Mouse (Mus musculus): ENCODE data around the gene Cdkl5. TPM values are rescaled to one million over a fixed set of nuclear protein-coding genes. Genes with fewer than 3 reads are reported as not detected.
A peak's percentile ranks its signal among the peaks of the same experiment; 100 is the strongest.

The Cdkl5 gene
- polyA plus RNA-seq, 1 experiment from 2014 or later = 6.0 TPM

DNA sequence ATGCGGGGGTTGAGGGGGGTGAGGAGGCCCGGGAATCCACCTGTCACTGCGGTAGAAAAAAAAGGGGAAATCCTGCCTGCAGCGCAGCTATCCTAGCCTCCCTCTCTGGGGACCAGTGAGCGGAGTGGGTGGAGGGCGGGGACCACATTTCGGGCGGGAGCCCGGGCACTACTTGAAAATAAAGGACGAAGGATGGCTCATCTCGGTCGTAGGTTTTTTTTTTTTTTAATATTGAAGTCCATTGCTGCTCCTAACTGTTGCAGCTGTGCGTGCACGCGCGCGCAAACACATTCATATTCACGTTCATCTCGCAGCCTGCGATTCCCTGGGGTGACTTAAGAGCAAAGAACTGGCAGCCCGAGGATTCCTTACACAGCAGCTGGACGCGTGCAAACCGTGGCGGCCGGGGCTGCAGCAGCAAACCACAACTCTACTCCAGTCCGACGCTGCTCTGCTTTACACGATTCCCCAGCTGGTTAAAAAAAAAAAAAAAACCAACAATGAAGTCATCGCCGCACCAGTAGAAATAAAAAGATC, 695 bp upstream of the Cdkl5 start:
- Histone ChIP-seq H3K4me2 (replicated peaks; ENCODE audit: low read depth, low read length) (peak overlapping the region; percentile 30; the same call in 1 of the 2 replicates), H3K9ac (replicated peaks; ENCODE audit: low read depth, low read length) (peak overlapping the region; percentile 7; the same call in 1 of the 2 replicates), H3K36me3 (ENCODE audit: control insufficient read depth, insufficient read depth, low read length) (no peaks in the 10 kb centered on the region), H3K4me3 (ENCODE audit: low read depth, low read length) (peak overlapping the region; percentile 51), H3K4me1 (ENCODE audit: control insufficient read depth, insufficient read depth, low read length) (no peaks in the 10 kb centered on the region), H3K27ac (ENCODE audit: low read length) (no peak overlapping the region; the same call in 1 of the 2 replicates), H3K27me3 (ENCODE audit: control insufficient read depth, insufficient read depth, low read length) (no peaks in the 10 kb centered on the region), H3K9me3 (ENCODE audit: control insufficient read depth, low read depth, low read length) (no peaks in the 10 kb centered on the region)
- 19% methylated on average over 31 of the region's 31 CpGs for whole genome bisulfite sequencing
- peak; percentile 57; the same call in 1 of the 2 replicates for ATAC-seq (ENCODE audit: insufficient number of reproducible peaks, insufficient read depth, low FRiP score, low read depth)

DNA sequence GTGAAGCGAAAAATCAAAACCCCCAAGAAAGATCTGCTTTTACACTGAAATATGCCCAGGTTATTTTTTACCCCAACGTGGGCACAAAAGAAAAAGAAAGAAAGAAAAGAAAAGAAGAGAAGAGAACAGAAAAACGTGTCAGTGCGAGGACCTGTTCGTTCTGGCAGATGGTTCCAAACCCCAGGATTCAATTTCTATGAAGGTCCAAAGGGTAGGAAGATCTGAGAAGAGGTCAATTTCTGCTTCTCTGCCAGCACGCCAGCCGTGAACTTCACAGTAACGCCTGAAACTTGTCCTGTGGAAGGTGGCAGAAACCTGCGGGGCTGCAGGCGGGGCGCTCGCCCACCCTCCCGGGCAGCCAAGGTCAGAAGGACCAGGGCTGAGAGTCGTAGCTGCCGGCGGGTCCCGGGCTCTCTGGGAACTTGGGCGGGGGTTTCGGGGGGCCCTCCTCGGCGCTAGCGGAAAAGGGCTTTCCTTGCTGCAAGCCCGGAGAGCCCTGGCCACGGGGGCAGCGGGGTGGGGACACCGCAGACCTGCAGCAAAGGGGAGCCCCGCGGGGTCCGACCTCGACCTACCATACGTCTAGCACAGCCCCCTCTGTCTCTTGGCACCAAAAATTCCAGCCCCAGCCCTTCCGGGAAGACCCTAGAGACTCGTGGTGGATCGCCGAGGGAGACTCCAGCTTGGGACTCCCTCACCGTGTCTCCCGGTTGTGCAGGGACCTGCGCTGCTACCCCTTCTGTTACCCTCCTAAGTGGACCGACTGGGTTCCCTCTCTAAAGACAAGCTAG, 560 bp downstream of the Cdkl5 start:
- 22% methylated on average over 32 of the region's 39 CpGs for WGBS
- Histone ChIP-seq H3K9ac (replicated peaks; ENCODE audit: low read depth, low read length) (peak overlapping the region; percentile 45), H3K9me3 (ENCODE audit: control insufficient read depth, low read depth, low read length) (no peaks in the 10 kb centered on the region), H3K27me3 (ENCODE audit: control insufficient read depth, insufficient read depth, low read length) (no peaks in the 10 kb centered on the region), H3K4me1 (ENCODE audit: control insufficient read depth, insufficient read depth, low read length) (no peaks in the 10 kb centered on the region), H3K4me2 (replicated peaks; ENCODE audit: low read depth, low read length) (peak overlapping the region; percentile 49), H3K4me3 (ENCODE audit: low read depth, low read length) (peak overlapping the region; percentile 51), H3K27ac (ENCODE audit: low read length) (peak overlapping the region; percentile 58; the same call in 1 of the 2 replicates), H3K36me3 (ENCODE audit: control insufficient read depth, insufficient read depth, low read length) (no peaks in the 10 kb centered on the region)
- no peak; the same call in 1 of the 2 replicates for ATAC-seq (ENCODE audit: insufficient number of reproducible peaks, insufficient read depth, low FRiP score, low read depth)

DNA sequence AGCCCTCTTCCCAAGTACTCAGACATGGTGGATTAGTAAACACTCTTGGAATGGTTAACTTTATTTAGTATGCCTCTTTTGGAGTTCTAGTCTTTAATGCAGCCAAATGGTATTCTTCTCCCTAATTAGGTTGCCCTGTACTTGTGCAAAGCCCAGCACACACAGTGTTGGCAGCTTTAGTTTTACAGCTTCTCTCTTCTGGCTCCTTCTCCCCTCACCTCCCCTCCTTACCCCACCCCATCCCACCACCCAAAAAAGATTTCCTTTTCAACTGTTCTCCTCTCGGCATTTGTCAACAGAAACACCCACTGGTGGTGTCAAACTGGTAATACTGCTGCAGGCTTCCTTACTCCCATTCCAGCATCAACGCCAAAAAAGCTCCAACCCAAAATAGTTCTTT, 1.8 kb downstream of the Cdkl5 start:
- Histone ChIP-seq H3K27ac (ENCODE audit: low read length) (no peak overlapping the region), H3K4me2 (replicated peaks; ENCODE audit: low read depth, low read length) (peak overlapping the region; percentile 23), H3K4me3 (ENCODE audit: low read depth, low read length) (no peak overlapping the region; the same call in 1 of the 2 replicates), H3K9ac (replicated peaks; ENCODE audit: low read depth, low read length) (no peak overlapping the region), H3K36me3 (ENCODE audit: control insufficient read depth, insufficient read depth, low read length) (no peaks in the 10 kb centered on the region), H3K9me3 (ENCODE audit: control insufficient read depth, low read depth, low read length) (no peaks in the 10 kb centered on the region), H3K27me3 (ENCODE audit: control insufficient read depth, insufficient read depth, low read length) (no peaks in the 10 kb centered on the region), H3K4me1 (ENCODE audit: control insufficient read depth, insufficient read depth, low read length) (no peaks in the 10 kb centered on the region)
- ATAC-seq (ENCODE audit: insufficient number of reproducible peaks, insufficient read depth, low FRiP score, low read depth) = no peak
- 45% methylated on average over 2 of the region's 2 CpGs for WGBS

DNA sequence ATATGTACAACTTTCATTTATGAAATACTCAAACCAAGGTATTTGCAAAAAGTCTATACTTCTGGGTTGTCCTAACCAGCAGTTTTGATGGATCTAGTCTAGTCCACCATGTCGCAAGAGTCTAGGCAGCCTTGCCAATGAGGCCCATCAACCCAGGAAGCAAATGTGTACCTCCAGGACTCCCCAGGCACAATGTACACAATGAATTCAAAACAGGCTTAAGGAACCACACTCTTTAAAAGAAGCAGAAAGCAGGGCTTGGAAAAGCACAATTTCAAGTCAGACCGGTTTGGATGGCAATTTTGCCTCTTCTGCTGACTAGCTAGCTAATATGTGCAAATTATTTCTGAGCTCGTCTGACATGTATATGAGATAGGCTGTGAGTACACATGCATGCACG, 4.2 kb downstream of the Cdkl5 start:
- no peak overlapping the region for H3K9ac ChIP-seq (replicated peaks; ENCODE audit: low read depth, low read length)
- no peak overlapping the region for H3K4me2 ChIP-seq (replicated peaks; ENCODE audit: low read depth, low read length)
- no peaks in the 10 kb centered on the region for H3K36me3 ChIP-seq (ENCODE audit: control insufficient read depth, insufficient read depth, low read length)
- ATAC-seq (ENCODE audit: insufficient number of reproducible peaks, insufficient read depth, low FRiP score, low read depth) = no peak
- WGBS = 65% methylated on average over 4 of the region's 4 CpGs
- no peak overlapping the region for H3K27ac ChIP-seq (ENCODE audit: low read length)
- H3K9me3 ChIP-seq (ENCODE audit: control insufficient read depth, low read depth, low read length) = no peaks in the 10 kb centered on the region
- no peaks in the 10 kb centered on the region for H3K27me3 ChIP-seq (ENCODE audit: control insufficient read depth, insufficient read depth, low read length)
- H3K4me1 ChIP-seq (ENCODE audit: control insufficient read depth, insufficient read depth, low read length) = no peaks in the 10 kb centered on the region
- H3K4me3 ChIP-seq (ENCODE audit: low read depth, low read length) = no peak overlapping the region

DNA sequence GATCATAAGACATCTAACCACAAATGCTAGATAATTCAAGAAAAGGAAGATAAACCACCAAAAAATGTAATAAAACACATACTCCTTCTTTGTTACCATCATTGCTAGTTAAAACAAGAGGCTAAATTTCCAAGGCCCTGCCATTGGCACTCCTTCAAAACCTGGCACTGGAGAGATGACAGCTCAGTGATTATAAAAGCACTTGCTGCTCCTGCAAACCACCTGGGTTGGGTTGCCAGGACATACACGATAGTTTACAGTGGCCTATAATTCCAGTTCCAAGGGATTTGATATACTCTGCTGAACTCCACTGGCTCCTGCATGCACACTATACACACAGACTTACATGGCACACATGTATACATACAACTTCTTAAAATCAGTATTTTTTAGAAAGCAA, 16.6 kb downstream of the Cdkl5 start:
- H3K27me3 ChIP-seq (ENCODE audit: control insufficient read depth, insufficient read depth, low read length) = no peaks in the 10 kb centered on the region
- H3K9me3 ChIP-seq (ENCODE audit: control insufficient read depth, low read depth, low read length) = no peaks in the 10 kb centered on the region
- no peak overlapping the region for H3K9ac ChIP-seq (replicated peaks; ENCODE audit: low read depth, low read length)
- no peak for ATAC-seq (ENCODE audit: insufficient number of reproducible peaks, insufficient read depth, low FRiP score, low read depth)
- no peak overlapping the region for H3K27ac ChIP-seq (ENCODE audit: low read length)
- no peaks in the 10 kb centered on the region for H3K36me3 ChIP-seq (ENCODE audit: control insufficient read depth, insufficient read depth, low read length)
- no peak overlapping the region for H3K4me2 ChIP-seq (replicated peaks; ENCODE audit: low read depth, low read length)
- 71% methylated on average over 1 of the region's 1 CpGs for WGBS
- H3K4me1 ChIP-seq (ENCODE audit: control insufficient read depth, insufficient read depth, low read length) = no peaks in the 10 kb centered on the region
- no peak overlapping the region for H3K4me3 ChIP-seq (ENCODE audit: low read depth, low read length)

DNA sequence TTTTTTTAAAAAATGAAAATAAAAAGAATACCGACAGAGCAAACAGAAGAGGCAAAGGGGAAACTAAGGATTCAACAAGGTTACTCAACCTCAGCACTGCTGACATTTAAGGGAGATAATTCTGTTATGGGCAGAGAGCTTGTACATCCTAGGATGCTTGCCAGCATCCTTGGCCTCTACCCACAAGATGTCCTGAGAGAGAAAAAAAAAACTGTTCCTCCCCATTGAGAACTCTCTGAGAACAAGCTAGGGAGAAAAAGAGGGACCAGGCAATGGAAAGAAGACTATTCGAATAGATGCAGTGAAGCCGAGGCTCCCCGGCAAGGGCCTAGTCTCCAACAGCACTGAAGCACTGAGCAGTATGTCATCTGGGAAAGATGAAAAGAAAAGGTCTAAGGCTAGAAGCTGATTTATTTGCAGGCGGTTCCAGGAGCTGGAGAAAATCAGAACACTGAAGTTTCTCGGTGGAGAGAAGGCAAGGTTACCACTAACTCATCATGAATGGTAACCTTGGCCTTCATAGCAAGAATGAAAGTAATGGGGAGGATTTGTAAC, 22.4 kb downstream of the Cdkl5 start:
- 88% methylated on average over 6 of the region's 6 CpGs for WGBS
- H3K4me3 ChIP-seq (ENCODE audit: low read depth, low read length) = no peak overlapping the region
- H3K9ac ChIP-seq (replicated peaks; ENCODE audit: low read depth, low read length) = no peak overlapping the region
- H3K27ac ChIP-seq (ENCODE audit: low read length) = no peak overlapping the region
- H3K36me3 ChIP-seq (ENCODE audit: control insufficient read depth, insufficient read depth, low read length) = no peaks in the 10 kb centered on the region
- H3K27me3 ChIP-seq (ENCODE audit: control insufficient read depth, insufficient read depth, low read length) = no peaks in the 10 kb centered on the region
- H3K4me1 ChIP-seq (ENCODE audit: control insufficient read depth, insufficient read depth, low read length) = no peaks in the 10 kb centered on the region
- ATAC-seq (ENCODE audit: insufficient number of reproducible peaks, insufficient read depth, low FRiP score, low read depth) = no peak
- no peak overlapping the region for H3K4me2 ChIP-seq (replicated peaks; ENCODE audit: low read depth, low read length)
- no peaks in the 10 kb centered on the region for H3K9me3 ChIP-seq (ENCODE audit: control insufficient read depth, low read depth, low read length)

DNA sequence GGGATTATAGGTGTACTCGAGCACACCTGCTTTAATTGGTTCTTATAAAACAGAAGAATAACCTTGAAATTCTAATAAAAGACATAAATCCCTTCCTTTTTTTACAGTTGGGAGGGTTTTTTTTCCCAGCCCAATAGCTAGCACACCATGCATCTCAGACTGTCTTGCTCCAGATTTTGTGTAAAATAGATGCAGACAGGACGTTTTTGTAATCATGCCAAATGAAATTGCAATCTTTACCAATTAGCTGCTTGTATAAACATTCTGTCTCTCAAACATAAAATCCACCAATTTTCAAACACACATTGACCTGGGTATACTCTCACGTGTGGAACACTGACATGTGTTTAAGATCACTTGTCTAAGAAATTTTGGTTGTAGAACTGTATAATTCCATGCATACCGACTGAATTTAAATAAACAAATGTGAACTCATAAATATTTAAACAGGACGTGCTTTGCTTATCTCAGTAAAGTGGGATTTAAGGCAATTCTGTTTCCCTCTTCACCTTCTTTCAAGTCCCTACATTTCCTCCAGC, 35.8 kb downstream of the Cdkl5 start:
- 41% methylated on average over 5 of the region's 5 CpGs for WGBS
- Histone ChIP-seq H3K27me3 (ENCODE audit: control insufficient read depth, insufficient read depth, low read length) (no peaks in the 10 kb centered on the region), H3K36me3 (ENCODE audit: control insufficient read depth, insufficient read depth, low read length) (no peaks in the 10 kb centered on the region), H3K9ac (replicated peaks; ENCODE audit: low read depth, low read length) (no peak overlapping the region), H3K27ac (ENCODE audit: low read length) (peak overlapping the region; percentile 3; the same call in 1 of the 2 replicates), H3K9me3 (ENCODE audit: control insufficient read depth, low read depth, low read length) (no peaks in the 10 kb centered on the region), H3K4me3 (ENCODE audit: low read depth, low read length) (no peak overlapping the region), H3K4me2 (replicated peaks; ENCODE audit: low read depth, low read length) (no peak overlapping the region), H3K4me1 (ENCODE audit: control insufficient read depth, insufficient read depth, low read length) (no peaks in the 10 kb centered on the region)
- no peak for ATAC-seq (ENCODE audit: insufficient number of reproducible peaks, insufficient read depth, low FRiP score, low read depth)

DNA sequence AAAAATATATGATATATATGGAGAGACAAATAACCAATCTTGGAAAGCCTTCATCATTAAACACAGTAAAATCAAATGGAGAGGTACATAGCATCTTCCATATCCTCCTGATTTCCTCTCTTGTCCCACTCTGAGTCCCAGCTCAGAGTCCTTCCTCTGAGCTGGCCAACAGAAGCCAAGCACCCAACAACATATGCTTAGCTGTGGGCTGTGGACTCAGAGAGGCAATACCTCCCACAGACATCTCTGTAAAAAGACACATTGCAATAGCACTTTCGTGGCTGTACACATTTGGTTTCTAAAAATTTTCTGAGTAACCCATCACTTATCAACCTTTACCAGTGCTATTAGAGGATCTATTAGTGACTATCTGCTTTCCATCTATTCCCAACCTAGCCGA, 44.9 kb downstream of the Cdkl5 start:
- 91% methylated on average over 2 of the region's 2 CpGs for WGBS
- no peaks in the 10 kb centered on the region for H3K9me3 ChIP-seq (ENCODE audit: control insufficient read depth, low read depth, low read length)
- no peak overlapping the region for H3K27ac ChIP-seq (ENCODE audit: low read length)
- no peaks in the 10 kb centered on the region for H3K36me3 ChIP-seq (ENCODE audit: control insufficient read depth, insufficient read depth, low read length)
- H3K4me3 ChIP-seq (ENCODE audit: low read depth, low read length) = no peak overlapping the region
- no peak for ATAC-seq (ENCODE audit: insufficient number of reproducible peaks, insufficient read depth, low FRiP score, low read depth)
- H3K4me1 ChIP-seq (ENCODE audit: control insufficient read depth, insufficient read depth, low read length) = no peaks in the 10 kb centered on the region
- H3K4me2 ChIP-seq (replicated peaks; ENCODE audit: low read depth, low read length) = no peak overlapping the region
- no peaks in the 10 kb centered on the region for H3K27me3 ChIP-seq (ENCODE audit: control insufficient read depth, insufficient read depth, low read length)
- no peak overlapping the region for H3K9ac ChIP-seq (replicated peaks; ENCODE audit: low read depth, low read length)
